Mouse (Mus musculus): ENCODE measurements around the gene Sema7a. TPM values are rescaled to one million over a fixed set of nuclear protein-coding genes. Genes with fewer than 3 reads are reported as not detected.

The Sema7a gene
- polyA plus RNA-seq, 1 experiment from 2014 or later: 0.19 TPM

- no peaks in the 10 kb centered on the region for H3K9me3 ChIP-seq (ENCODE audit: control insufficient read depth, low read length)
- H3K27me3 ChIP-seq (replicated peaks; ENCODE audit: control insufficient read depth, insufficient read depth, low read length): no peaks in the 10 kb centered on the region
- H3K4me1 ChIP-seq (replicated peaks; ENCODE audit: control insufficient read depth, insufficient read depth, low read length): peaks cover 3% of the 10 kb centered on the region; the same call in 1 of the 2 replicates
- no peak overlapping the region for H3K27ac ChIP-seq (ENCODE audit: low read depth, low read length)
- H3K36me3 ChIP-seq (ENCODE audit: control insufficient read depth, insufficient read depth, low read length): no peaks in the 10 kb centered on the region
- ATAC-seq (replicated peaks; ENCODE audit: low FRiP score) (no peak), DNase-seq (ENCODE audit: low spot score) (no peak)
- H3K4me3 ChIP-seq (ENCODE audit: low read depth, low read length): no peak overlapping the region
- no peak overlapping the region for H3K4me2 ChIP-seq
- no peak overlapping the region for H3K9ac ChIP-seq (ENCODE audit: low read depth, low read length)
- 65% methylated on average over 12 of the region's 12 CpGs for WGBS
Measured at GRCm38 (mm10) chr9:58008336-58009014, 68.6 kb downstream of the Sema7a start.

- Histone ChIP-seq H3K9ac (ENCODE audit: low read depth, low read length) (no peak overlapping the region), H3K9me3 (ENCODE audit: control insufficient read depth, low read length) (no peaks in the 10 kb centered on the region), H3K27ac (ENCODE audit: low read depth, low read length) (no peak overlapping the region), H3K36me3 (ENCODE audit: control insufficient read depth, insufficient read depth, low read length) (no peaks in the 10 kb centered on the region), H3K27me3 (replicated peaks; ENCODE audit: control insufficient read depth, insufficient read depth, low read length) (no peaks in the 10 kb centered on the region), H3K4me1 (replicated peaks; ENCODE audit: control insufficient read depth, insufficient read depth, low read length) (peaks cover 3% of the 10 kb centered on the region; the same call in 1 of the 2 replicates), H3K4me3 (ENCODE audit: low read depth, low read length) (no peak overlapping the region), H3K4me2 (no peak overlapping the region)
- DNase-seq (ENCODE audit: low spot score) (no peak), ATAC-seq (replicated peaks; ENCODE audit: low FRiP score) (no peak)
- WGBS: 5% methylated on average over 6 of the region's 6 CpGs
Measured at GRCm38 (mm10) chr9:58009015-58009362, 69.1 kb downstream of the Sema7a start.

- H3K4me1 ChIP-seq (replicated peaks; ENCODE audit: control insufficient read depth, insufficient read depth, low read length): peaks cover 3% of the 10 kb centered on the region; the same call in 1 of the 2 replicates
- no peaks in the 10 kb centered on the region for H3K27me3 ChIP-seq (replicated peaks; ENCODE audit: control insufficient read depth, insufficient read depth, low read length)
- H3K4me2 ChIP-seq: no peak overlapping the region
- ATAC-seq (replicated peaks; ENCODE audit: low FRiP score) (no peak), DNase-seq (ENCODE audit: low spot score) (no peak)
- H3K36me3 ChIP-seq (ENCODE audit: control insufficient read depth, insufficient read depth, low read length): no peaks in the 10 kb centered on the region
- H3K9me3 ChIP-seq (ENCODE audit: control insufficient read depth, low read length): no peaks in the 10 kb centered on the region
- H3K9ac ChIP-seq (ENCODE audit: low read depth, low read length): no peak overlapping the region
- no peak overlapping the region for H3K27ac ChIP-seq (ENCODE audit: low read depth, low read length)
- WGBS: 39% methylated on average over 3 of the region's 3 CpGs
- H3K4me3 ChIP-seq (ENCODE audit: low read depth, low read length): no peak overlapping the region
Measured at GRCm38 (mm10) chr9:58009588-58009987, 69.7 kb downstream of the Sema7a start.

DNA sequence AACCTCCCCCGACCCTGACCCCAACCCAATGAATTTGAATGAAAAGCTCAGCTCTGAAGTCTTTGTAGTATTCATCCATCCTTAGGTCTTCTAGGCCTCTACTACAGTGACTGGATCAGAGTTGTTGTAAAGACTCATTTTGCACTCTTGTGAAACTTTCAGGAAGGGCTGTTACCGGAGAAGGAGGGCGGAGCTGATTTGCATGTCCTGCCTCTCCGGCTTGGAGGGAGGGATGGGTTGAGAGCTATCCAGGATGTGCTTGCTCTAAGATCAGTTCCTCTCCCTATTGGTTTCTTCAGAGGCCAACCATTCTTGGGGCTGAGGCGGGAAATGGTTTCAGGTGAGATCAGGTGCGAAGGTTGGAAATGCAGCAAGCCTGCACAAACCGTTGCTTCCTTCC, 71.1 kb downstream of the Sema7a start:
- Histone ChIP-seq H3K36me3 (ENCODE audit: control insufficient read depth, insufficient read depth, low read length) (no peaks in the 10 kb centered on the region), H3K4me3 (ENCODE audit: low read depth, low read length) (no peak overlapping the region), H3K9me3 (ENCODE audit: control insufficient read depth, low read length) (no peaks in the 10 kb centered on the region), H3K4me2 (no peak overlapping the region), H3K9ac (ENCODE audit: low read depth, low read length) (no peak overlapping the region), H3K4me1 (replicated peaks; ENCODE audit: control insufficient read depth, insufficient read depth, low read length) (peaks cover 3% of the 10 kb centered on the region; the same call in 1 of the 2 replicates), H3K27ac (ENCODE audit: low read depth, low read length) (no peak overlapping the region), H3K27me3 (replicated peaks; ENCODE audit: control insufficient read depth, insufficient read depth, low read length) (no peaks in the 10 kb centered on the region)
- no peak for DNase-seq (ENCODE audit: low spot score)
- whole genome bisulfite sequencing: 34% methylated on average over 7 of the region's 7 CpGs
- ATAC-seq (replicated peaks; ENCODE audit: low FRiP score): no peak

- Histone ChIP-seq H3K4me3 (ENCODE audit: low read depth, low read length) (no peak overlapping the region), H3K4me2 (no peak overlapping the region), H3K4me1 (replicated peaks; ENCODE audit: control insufficient read depth, insufficient read depth, low read length) (peaks cover 3% of the 10 kb centered on the region; the same call in 1 of the 2 replicates), H3K27ac (ENCODE audit: low read depth, low read length) (no peak overlapping the region), H3K9ac (ENCODE audit: low read depth, low read length) (no peak overlapping the region), H3K9me3 (ENCODE audit: control insufficient read depth, low read length) (no peaks in the 10 kb centered on the region), H3K36me3 (ENCODE audit: control insufficient read depth, insufficient read depth, low read length) (no peaks in the 10 kb centered on the region), H3K27me3 (replicated peaks; ENCODE audit: control insufficient read depth, insufficient read depth, low read length) (no peaks in the 10 kb centered on the region)
- no peak for DNase-seq (ENCODE audit: low spot score)
- ATAC-seq (replicated peaks; ENCODE audit: low FRiP score): no peak
- WGBS: 59% methylated on average over 8 of the region's 8 CpGs
Measured at GRCm38 (mm10) chr9:58011552-58011951, 71.6 kb downstream of the Sema7a start.

Other genes with a start within 250 kb of the Sema7a start
- gene Edc3, start 231.6 kb upstream of the Sema7a start, polyA plus RNA-seq (2014; fragmentation: Nextera tagmentation; extraction: Ambion mirVana): 22.2 and 23.5 TPM in 2 replicates
- 85.0 and 85.1 TPM in 2 replicates for gene Clk3, start 174.3 kb upstream of the Sema7a start, polyA plus RNA-seq (2014; fragmentation: Nextera tagmentation; extraction: Ambion mirVana)
- 20.3 and 21.4 TPM in 2 replicates for gene Arid3b, start 103.3 kb upstream of the Sema7a start, polyA plus RNA-seq (2014; fragmentation: Nextera tagmentation; extraction: Ambion mirVana)
- gene Ubl7, start 29.1 kb upstream of the Sema7a start, polyA plus RNA-seq (2014; fragmentation: Nextera tagmentation; extraction: Ambion mirVana): 92.3 and 93.3 TPM in 2 replicates
- gene Cyp11a1, start 66.3 kb downstream of the Sema7a start, polyA plus RNA-seq (2014; fragmentation: Nextera tagmentation; extraction: Ambion mirVana): 0.10 TPM in 1 of 2 replicates, not detected in the other
- 5.9 and 7.2 TPM in 2 replicates for gene Stra6, start 123.7 kb downstream of the Sema7a start, polyA plus RNA-seq (2014; fragmentation: Nextera tagmentation; extraction: Ambion mirVana)
- not detected in 2 replicates for gene Ccdc33, start 178.7 kb downstream of the Sema7a start, polyA plus RNA-seq (2014; fragmentation: Nextera tagmentation; extraction: Ambion mirVana)

Measured in liver, embryonic 11.5 days (tissue).